Mouse (Mus musculus) induced T-regulatory cell, adult 2 months (primary cell): ENCODE results near the gene Gm20388.

ENCODE experiments used
- DNase-seq: peaks from one replicate; pipeline ENCODE4 v3.0.0-alpha.2; 2012; ENCODE audit warnings: low read depth

Gene Gm20388

GRCm38 (mm10) chr8:121990506-121991255 is 2080.0 kb downstream of the Gm20388 start:
- no peak for DNase-seq

- DNase-seq, result peak; percentile 17
These were observed 2081.0 kb downstream of the Gm20388 start for GRCm38 (mm10) chr8:121991611-121992010.

GRCm38 (mm10) chr8:121992911-121993310 is 2082.3 kb downstream of the Gm20388 start:
- no peak for DNase-seq

GRCm38 (mm10) chr8:121995112-121995511 is 2084.5 kb downstream of the Gm20388 start:
- peak; percentile 12 for DNase-seq

GRCm38 (mm10) chr8:121995895-121996294 is 2085.3 kb downstream of the Gm20388 start:
- DNase-seq, result no peak

GRCm38 (mm10) chr8:121998631-121999030 is 2088.0 kb downstream of the Gm20388 start:
- no peak for DNase-seq

GRCm38 (mm10) chr8:121999211-121999610 is 2088.6 kb downstream of the Gm20388 start:
- DNase-seq, result no peak

GRCm38 (mm10) chr8:122001339-122002115 is 2090.9 kb downstream of the Gm20388 start:
- no peak for DNase-seq

- no peak for DNase-seq
These were observed 2093.0 kb downstream of the Gm20388 start for GRCm38 (mm10) chr8:122003646-122004045.

- DNase-seq, result no peak
These were observed 2093.5 kb downstream of the Gm20388 start for GRCm38 (mm10) chr8:122004131-122004530.

GRCm38 (mm10) chr8:122005422-122006204 is 2095.0 kb downstream of the Gm20388 start:
- no peak for DNase-seq

GRCm38 (mm10) chr8:122006688-122007484 is 2096.2 kb downstream of the Gm20388 start:
- no peak for DNase-seq

- DNase-seq, result peak; percentile 4
These were observed 2097.8 kb downstream of the Gm20388 start for GRCm38 (mm10) chr8:122008395-122008794.

- no peak for DNase-seq
These were observed 2100.0 kb downstream of the Gm20388 start for GRCm38 (mm10) chr8:122010638-122011037.

- DNase-seq, result no peak
These were observed 2100.5 kb downstream of the Gm20388 start for GRCm38 (mm10) chr8:122011066-122011588.

GRCm38 (mm10) chr8:122014606-122015005 is 2104.0 kb downstream of the Gm20388 start:
- no peak for DNase-seq

GRCm38 (mm10) chr8:122018046-122018831 is 2107.6 kb downstream of the Gm20388 start:
- DNase-seq, result no peak

- no peak for DNase-seq
These were observed 2108.5 kb downstream of the Gm20388 start for GRCm38 (mm10) chr8:122019162-122019561.

GRCm38 (mm10) chr8:122020050-122020771 is 2109.6 kb downstream of the Gm20388 start:
- no peak for DNase-seq

GRCm38 (mm10) chr8:122021725-122022124 is 2111.1 kb downstream of the Gm20388 start:
- DNase-seq, result no peak
